Mouse (Mus musculus) embryo, embryonic 10 days (tissue): Measurements from ENCODE around the gene Coq4.
A peak's percentile ranks its signal among the peaks of the same experiment; 100 is the strongest.

Experiments
- DNase-seq: peaks from one replicate; pipeline ENCODE4 v3.0.0-alpha.2; 2015; ENCODE audit warnings: low spot score

Coq4 gene

DNA sequence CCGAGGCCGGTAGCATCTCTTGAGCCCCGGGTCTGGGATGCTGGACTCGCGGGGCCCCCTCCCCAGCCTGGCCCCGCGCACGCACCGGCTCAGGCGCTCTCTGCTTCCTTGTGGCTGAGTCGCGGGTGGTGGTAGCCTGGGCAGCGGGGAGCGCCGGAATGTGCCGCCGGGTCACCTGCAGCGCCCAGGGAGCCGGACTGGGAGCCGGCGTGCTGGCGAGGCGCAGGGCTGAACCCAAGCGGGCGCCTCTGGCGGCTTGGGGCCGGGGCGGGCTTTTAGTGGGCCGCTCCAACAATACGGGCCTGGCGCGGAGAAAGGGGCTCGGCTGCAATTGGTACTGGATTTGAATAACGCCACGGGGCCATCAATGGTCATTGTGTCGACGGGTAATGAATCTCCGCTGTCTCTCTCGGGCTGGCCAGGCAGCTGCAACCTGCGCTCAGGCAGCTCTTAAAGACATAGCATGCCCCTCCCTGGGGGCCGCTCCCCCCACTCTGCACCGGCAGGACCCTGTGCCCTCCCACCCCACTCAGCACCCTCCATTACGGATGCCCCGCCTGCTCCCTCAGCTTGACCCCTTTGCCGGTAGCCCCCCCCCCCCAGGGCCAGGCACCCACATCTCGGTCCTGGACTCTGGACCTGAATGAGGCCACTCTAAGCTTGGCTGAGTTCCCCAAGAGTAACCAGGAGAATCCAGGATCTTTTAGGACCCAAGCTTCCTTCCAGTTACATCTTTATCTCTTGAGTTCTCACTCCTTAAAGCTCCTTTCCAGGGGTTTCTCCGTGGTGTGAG lies 59.0 kb downstream of the Coq4 start:
- DNase-seq = peak; percentile 87

DNA sequence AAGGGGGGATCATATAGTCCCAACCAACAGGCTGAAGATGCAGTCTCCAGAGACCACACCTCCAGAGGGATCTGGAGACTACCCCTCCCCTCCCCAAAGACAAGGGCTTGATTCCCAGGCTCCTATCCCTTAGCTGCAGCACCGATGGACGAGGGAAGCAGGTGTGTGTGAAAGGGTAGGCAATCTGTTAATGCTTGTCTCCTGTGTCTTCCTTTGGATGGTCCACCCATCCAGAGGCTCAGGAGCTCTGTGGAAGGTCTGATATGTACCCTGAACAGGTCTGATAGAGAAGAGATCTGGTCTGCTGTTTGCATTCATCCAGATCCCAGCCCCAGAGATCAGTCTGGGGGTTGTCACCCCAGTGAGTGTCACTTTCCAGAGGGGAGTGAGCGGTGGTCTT lies 59.6 kb downstream of the Coq4 start:
- peak; percentile 27 for DNase-seq
